Mouse (Mus musculus) midbrain, embryonic 14.5 days (tissue): ENCODE measurements around the gene Olfr370. TPM values are rescaled to one million over a fixed set of nuclear protein-coding genes. Genes with fewer than 3 reads are reported as not detected.
"Not testable (repeated sequence)": the region's sequence is repeated elsewhere in the genome, so short reads cannot be mapped to it uniquely, and the experiment has no call there.

Source experiments
- ATAC-seq: fragments of 200-750 bp; cut with Nextera tagmentation; 2 replicates; pipeline ENCODE4 v1.8.0; 2017; ENCODE audit warnings: moderate number of reproducible peaks, moderate library complexity; ENCODE audit not compliant: low FRiP score, low TSS enrichment
- DNase-seq: peaks from one replicate; pipeline ENCODE4 v3.0.0-alpha.2; 2015
- H3K27ac ChIP-seq: fragments of 300-500 bp; sonication (generic); replicated peaks from 2 replicates; pipeline ENCODE4 v1.5.1; 2014; ENCODE audit warnings: mild to moderate bottlenecking, low read depth, low read length, moderate library complexity
- H3K27me3 ChIP-seq: fragments of 300-500 bp; sonication (generic); 2 replicates; pipeline ENCODE4 v1.6.1; 2014; ENCODE audit warnings: low read length, control low read depth, mixed read lengths; ENCODE audit not compliant: control insufficient read depth, insufficient read depth
- H3K36me3 ChIP-seq: fragments of 300-500 bp; sonication (generic); 2 replicates; pipeline ENCODE4 v1.6.1; 2014; ENCODE audit warnings: low read length, control low read depth; ENCODE audit not compliant: control insufficient read depth, insufficient read depth
- H3K4me1 ChIP-seq: fragments of 300-500 bp; sonication (generic); 2 replicates; pipeline ENCODE4 v1.6.1; 2014; ENCODE audit warnings: mild to moderate bottlenecking, antibody characterized with exemption, low read length, control low read depth; ENCODE audit not compliant: control insufficient read depth, insufficient read depth
- H3K4me2 ChIP-seq: fragments of 300-500 bp; sonication (generic); 2 replicates; pipeline ENCODE4 v1.6.1; 2014; ENCODE audit warnings: mild to moderate bottlenecking, low read length, moderate library complexity
- H3K4me3 ChIP-seq: fragments of 300-500 bp; sonication (generic); replicated peaks from 2 replicates; pipeline ENCODE4 v1.5.1; 2014; ENCODE audit warnings: low read depth, low read length
- H3K9ac ChIP-seq: fragments of 300-500 bp; sonication (generic); replicated peaks from 2 replicates; pipeline ENCODE4 v1.6.1; 2014; ENCODE audit warnings: mild to moderate bottlenecking, low read length, moderate library complexity
- H3K9me3 ChIP-seq: fragments of 300-500 bp; sonication (generic); 2 replicates; pipeline ENCODE4 v1.6.1; 2016; ENCODE audit warnings: low read length, control low read depth, mixed read lengths; ENCODE audit not compliant: control insufficient read depth
- WGBS: fragments of 180-500 bp; shearing (Covaris S2); extraction: QIAGEN DNeasy Blood & Tissue Kit; methylation state at CpG from one replicate; pipeline ENCODE4 v1.1.7; 2014; 5-methylcytosine and 5-hydroxymethylcytosine counted together
- polyA plus RNA-seq: library from polyadenylated mRNA; unstranded; fragments of >200 nt; fragmentation: Nextera tagmentation; extraction: Ambion mirVana; gene quantifications from 2 replicates; pipeline ENCODE4 v1.2.1, GENCODE M21; 2014

The Olfr370 gene
- polyA plus RNA-seq, 1 experiment from 2014 or later, result not detected

DNA sequence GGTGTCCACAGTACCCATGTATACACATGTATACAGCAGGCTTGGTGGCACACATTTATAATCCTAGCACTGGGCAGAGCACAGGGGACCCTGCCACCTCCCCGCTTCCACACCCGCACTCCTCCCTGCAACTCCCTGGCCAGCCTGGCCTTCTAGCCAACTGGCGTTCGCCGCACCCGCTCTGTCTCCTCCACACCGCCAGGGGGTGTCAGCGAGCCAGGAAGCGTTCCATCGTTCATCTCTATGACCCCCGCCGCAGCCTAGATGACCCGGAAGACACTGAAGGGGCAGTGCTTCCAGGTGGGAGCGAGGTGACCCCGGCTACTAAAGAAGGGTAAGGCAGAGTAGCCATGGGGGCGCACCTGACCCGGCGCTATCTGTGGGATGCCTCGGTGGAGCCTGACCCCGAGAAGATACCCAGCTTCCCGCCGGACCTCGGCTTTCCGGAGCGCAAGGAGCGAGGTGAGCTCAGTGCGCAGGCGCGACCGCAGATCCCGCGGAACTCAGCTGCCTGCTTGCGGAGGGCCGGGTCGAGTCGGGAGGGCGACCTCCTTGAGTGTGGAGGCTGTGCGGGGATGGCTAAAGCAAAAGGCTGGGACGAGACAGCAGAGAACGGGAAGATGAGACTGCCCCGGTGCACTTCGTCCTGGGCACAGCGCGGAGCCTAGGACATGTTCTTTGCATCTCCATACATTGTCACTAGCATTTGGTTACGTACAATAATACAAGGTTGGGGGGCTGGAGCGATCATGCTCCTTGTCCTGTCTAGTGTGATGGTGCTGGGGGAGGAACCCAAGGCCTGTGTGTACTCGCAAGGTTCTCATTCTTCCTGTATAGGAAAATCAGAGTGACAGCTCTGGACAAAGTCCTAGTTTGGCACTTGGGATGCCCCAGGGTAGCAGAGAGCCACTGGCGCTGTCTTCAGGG is 31.2 kb downstream of the Olfr370 start, which contains the start of gene Ndufb7:
Gene Ndufb7 (plus strand): TSS at position 203 of the 927 bp plus-strand sequence.
- peak within 1 kb of the TSS; percentile 92 for H3K4me2 ChIP-seq
- H3K4me3 ChIP-seq, result peak within 1 kb of the TSS; percentile 64
- 1% methylated on average over 48 of the region's 48 CpGs for WGBS
- H3K4me1 ChIP-seq, result peaks cover 6% of the 10 kb centered on the region
- peak within 1 kb of the TSS; percentile 77 for H3K9ac ChIP-seq
- DNase-seq, result peak; percentile 96
- ATAC-seq, result peak; percentile 89
- H3K27me3 ChIP-seq, result no peaks in the 10 kb centered on the region
- H3K27ac ChIP-seq, result peak within 1 kb of the TSS; percentile 73
- H3K36me3 ChIP-seq, result peaks cover 21% of the 10 kb centered on the region
- no peaks in the 10 kb centered on the region for H3K9me3 ChIP-seq

- H3K9me3 ChIP-seq, result no peaks in the 10 kb centered on the region
- H3K4me2 ChIP-seq, result peak overlapping the region; percentile 92
- WGBS, result 62% methylated on average over 3 of the region's 3 CpGs
- no peak overlapping the region for H3K27ac ChIP-seq
- H3K9ac ChIP-seq, result peak overlapping the region; percentile 77
- peaks cover 31% of the 10 kb centered on the region for H3K36me3 ChIP-seq
- DNase-seq, result no peak
- no peak for ATAC-seq
- H3K4me1 ChIP-seq, result peaks cover 6% of the 10 kb centered on the region
- H3K4me3 ChIP-seq, result peak overlapping the region; percentile 64
- H3K27me3 ChIP-seq, result no peaks in the 10 kb centered on the region
These were observed 32.1 kb downstream of the Olfr370 start for GRCm38 (mm10) chr8:83567668-83568067.

DNA sequence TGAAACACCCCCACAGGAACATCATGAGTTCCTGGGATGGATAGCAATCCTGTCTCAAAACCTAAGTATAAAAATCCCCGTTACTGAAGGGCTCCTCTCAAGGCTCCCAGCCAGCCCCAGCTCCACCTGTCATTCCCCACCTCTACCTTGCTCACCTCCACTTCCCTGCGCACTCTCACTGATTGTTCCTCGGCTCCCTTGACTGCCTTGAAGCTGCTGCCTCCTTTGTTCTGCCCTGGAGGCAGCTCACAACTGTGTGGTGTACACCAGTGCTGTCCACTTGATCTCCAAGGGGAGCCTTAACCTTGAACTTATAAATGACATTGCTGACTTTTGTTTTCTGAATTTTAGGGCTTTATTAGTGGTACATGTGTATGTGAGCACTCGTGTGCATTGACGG is 32.5 kb downstream of the Olfr370 start:
- 76% methylated on average over 5 of the region's 5 CpGs for WGBS
- H3K27me3 ChIP-seq, result no peaks in the 10 kb centered on the region
- DNase-seq, result no peak
- H3K9ac ChIP-seq, result 0 out of 2 replicates have a peak overlapping the region, but pooled peaks have one; percentile 77
- no peak for ATAC-seq
- H3K9me3 ChIP-seq, result no peaks in the 10 kb centered on the region
- no peak overlapping the region for H3K4me3 ChIP-seq
- peaks cover 34% of the 10 kb centered on the region for H3K36me3 ChIP-seq
- peaks cover 6% of the 10 kb centered on the region for H3K4me1 ChIP-seq
- no peak overlapping the region for H3K4me2 ChIP-seq
- no peak overlapping the region for H3K27ac ChIP-seq

- H3K36me3 ChIP-seq, result peaks cover 40% of the 10 kb centered on the region
These were observed 33.2 kb downstream of the Olfr370 start for GRCm38 (mm10) chr8:83568755-83569154.

DNA sequence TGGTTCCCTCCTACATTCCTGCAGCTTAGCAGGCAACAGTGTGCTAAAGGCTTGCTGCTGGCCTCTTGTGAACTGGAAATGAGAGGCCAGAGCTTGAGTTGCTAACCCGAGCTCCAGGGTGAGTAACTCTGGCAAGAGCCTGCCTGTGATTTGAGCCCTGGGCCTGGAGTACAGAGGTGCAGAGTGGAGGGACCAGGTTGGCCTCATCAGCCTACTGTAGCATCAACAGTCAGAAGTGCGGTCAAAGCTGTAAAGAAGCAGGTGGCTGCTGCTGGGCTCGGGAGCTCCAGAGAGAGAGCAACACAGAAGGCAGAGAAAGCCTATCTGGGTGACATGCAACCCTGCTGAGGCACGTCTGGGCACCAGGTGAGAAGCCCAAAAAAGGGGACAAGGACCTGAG is 33.6 kb downstream of the Olfr370 start:
- Histone ChIP-seq H3K9me3 (no peaks in the 10 kb centered on the region), H3K4me1 (peaks cover 6% of the 10 kb centered on the region), H3K36me3 (peaks cover 44% of the 10 kb centered on the region), H3K4me2 (no peak overlapping the region), H3K27ac (no peak overlapping the region), H3K27me3 (no peaks in the 10 kb centered on the region), H3K4me3 (no peak overlapping the region), H3K9ac (no peak overlapping the region)
- WGBS, result 80% methylated on average over 4 of the region's 4 CpGs
- ATAC-seq (no peak), DNase-seq (no peak)

More at GRCm38 (mm10) chr8:83568755-83569154, 33.2 kb downstream of the Olfr370 start:
- H3K4me3 ChIP-seq, result no peak overlapping the region
- H3K4me2 ChIP-seq, result no peak overlapping the region
- ATAC-seq (no peak), DNase-seq (no peak)
- H3K4me1 ChIP-seq, result peaks cover 6% of the 10 kb centered on the region
- H3K9me3 ChIP-seq, result no peaks in the 10 kb centered on the region
- no peak overlapping the region for H3K27ac ChIP-seq
- 80% methylated on average over 5 of the region's 5 CpGs for WGBS
- no peaks in the 10 kb centered on the region for H3K27me3 ChIP-seq
- H3K9ac ChIP-seq, result no peak overlapping the region

DNA sequence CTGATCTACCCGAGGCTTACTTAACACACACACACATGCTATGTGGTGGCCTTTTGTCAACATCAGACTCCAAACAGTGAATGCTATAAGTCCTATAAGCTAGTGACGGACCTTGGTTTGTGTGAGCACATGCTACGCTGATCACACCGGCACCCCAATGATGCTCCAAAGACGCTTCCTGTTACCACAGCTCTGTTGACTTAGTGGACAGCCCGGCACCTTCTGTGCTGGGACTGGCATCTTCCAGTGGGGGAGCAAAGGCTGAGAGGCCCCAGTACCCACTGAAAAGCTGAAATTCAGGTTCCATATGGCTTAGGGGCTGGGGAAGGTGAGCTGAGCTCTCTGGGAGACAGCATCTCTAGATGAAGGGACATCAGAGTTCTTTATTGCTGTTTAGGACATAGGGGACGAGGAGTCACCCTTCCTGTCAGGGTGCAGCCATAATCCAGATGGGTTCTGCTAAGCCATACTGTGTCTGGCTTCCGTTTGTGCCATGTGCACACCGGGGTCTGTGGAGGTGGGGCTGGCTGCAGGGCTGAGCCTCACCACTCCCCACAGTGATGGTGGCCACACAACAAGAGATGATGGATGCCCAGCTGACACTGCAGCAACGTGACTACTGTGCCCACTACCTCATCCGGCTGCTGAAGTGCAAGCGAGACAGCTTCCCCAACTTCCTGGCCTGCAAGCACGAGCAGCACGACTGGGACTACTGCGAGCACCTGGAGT is 34.9 kb downstream of the Olfr370 start:
- no peak for ATAC-seq
- Histone ChIP-seq H3K9me3 (no peaks in the 10 kb centered on the region), H3K27ac (no peak overlapping the region), H3K4me3 (no peak overlapping the region), H3K9ac (no peak overlapping the region), H3K4me1 (peaks cover 8% of the 10 kb centered on the region), H3K36me3 (peaks cover 50% of the 10 kb centered on the region), H3K4me2 (no peak overlapping the region), H3K27me3 (no peaks in the 10 kb centered on the region)
- WGBS, result 89% methylated on average over 15 of the region's 15 CpGs
- no peak for DNase-seq

GRCm38 (mm10) chr8:83571001-83571340 is 35.4 kb downstream of the Olfr370 start:
- 95% methylated on average over 6 of the region's 7 CpGs for WGBS
- H3K4me1 ChIP-seq, H3K27ac ChIP-seq, H3K4me3 ChIP-seq, ATAC-seq, H3K4me2 ChIP-seq, H3K9me3 ChIP-seq, DNase-seq, H3K27me3 ChIP-seq, H3K9ac ChIP-seq: not testable (repeated sequence)
- H3K36me3 ChIP-seq, result peaks cover 50% of the 10 kb centered on the region

GRCm38 (mm10) chr8:83571791-83572190 is 36.2 kb downstream of the Olfr370 start:
- Histone ChIP-seq H3K27me3 (no peaks in the 10 kb centered on the region), H3K4me1 (peaks cover 8% of the 10 kb centered on the region), H3K9ac (no peak overlapping the region), H3K36me3 (peaks cover 50% of the 10 kb centered on the region), H3K27ac (no peak overlapping the region), H3K4me2 (no peak overlapping the region), H3K4me3 (no peak overlapping the region), H3K9me3 (no peaks in the 10 kb centered on the region)
- DNase-seq (no peak), ATAC-seq (no peak)
- 96% methylated on average over 10 of the region's 10 CpGs for WGBS
